17 mouse cellular contexts compared by ENCODE assay signal in genomic region chr6:89940926-89941325, GRCm38 (mm10). TPM values are rescaled to one million over a fixed set of nuclear protein-coding genes. Genes with fewer than 3 reads are reported as not detected.
DNase-seq lines count a peak whose midpoint lies in the region.
"Had no signal": no experiment of that assay in that cellular context is flagged by ENCODE, and none has a peak within 500 bp of the region (broad histone marks: within the 10 kb centered on the region; RNA-seq: fewer than 3 reads in every experiment).

No protein-coding gene starts in this region.

- peak; percentile 74 for DNase-seq in heart, adult 11 months
- no peak for DNase-seq in heart, postnatal 14 days
- DNase-seq in 3T3-L1 (ENCODE audit: low read depth, low spot score), result peak; percentile 70
- peak; percentile 56 for DNase-seq in adipocyte (ENCODE audit: low spot score)
- no peak for DNase-seq in layer of hippocampus, adult 8-10 months (ENCODE audit: low spot score in 2 of 2)
- DNase-seq: adrenal gland, adult 8-10 months; adrenal gland, postnatal 14 days; adrenal gland, postnatal 36 days; cerebellum, adult 11-12 months; cerebellum, adult 2 months; cerebellum, adult 9-10 months; cerebellum, postnatal 10 days; cerebellum, postnatal 25 days; forebrain, postnatal 0 days had no signal

- intact Hi-C loops in heart, postnatal 14 days (cut with DNase I), result no loop called here

RNA-seq across cellular contexts. Expression of gene Vmn1r45, which starts 0.5 kb away (rescaled TPM):
- total RNA-seq in heart, postnatal 14 days (2021), result not detected
- not detected for total RNA-seq in layer of hippocampus, adult 8-10 months (2022)
- total RNA-seq: adrenal gland, adult 18-20 months; adrenal gland, adult 8-10 months; adrenal gland, postnatal 14 days; adrenal gland, postnatal 36 days; ES-E14; forebrain, postnatal 0 days; MEL had no signal

RNA-seq across cellular contexts. Expression of gene Vmn1r46, which starts 28.2 kb away (rescaled TPM):
- total RNA-seq in heart, postnatal 14 days (2021), result not detected
- total RNA-seq in layer of hippocampus, adult 8-10 months (2022), result not detected
- total RNA-seq: adrenal gland, adult 18-20 months; adrenal gland, adult 8-10 months; adrenal gland, postnatal 14 days; adrenal gland, postnatal 36 days; ES-E14; forebrain, postnatal 0 days; MEL had no signal

RNA-seq across cellular contexts. Expression of gene Vmn1r44, which starts 57.5 kb away (rescaled TPM):
- total RNA-seq in heart, postnatal 14 days (2021), result not detected
- not detected for total RNA-seq in layer of hippocampus, adult 8-10 months (2022)
- total RNA-seq: adrenal gland, adult 18-20 months; adrenal gland, adult 8-10 months; adrenal gland, postnatal 14 days; adrenal gland, postnatal 36 days; ES-E14; forebrain, postnatal 0 days; MEL had no signal

Comparison
In these comparisons a context has a peak if more than half of its experiments do, and no peak if none do; other contexts are left out.
1. DNase-seq: peak in heart, adult 11 months (single experiment), 3T3-L1 (single experiment) and adipocyte (single experiment); none in heart, postnatal 14 days (0 of 2) and layer of hippocampus, adult 8-10 months (0 of 2).